Mouse (Mus musculus) c-Kit-positive CD71-positive TER-119-negative erythroid progenitor cells, embryonic 14.5 days (primary cell): ENCODE results near the gene Sh3pxd2b.
A peak's percentile ranks its signal among the peaks of the same experiment; 100 is the strongest.

ENCODE experiments used
- DNase-seq: peaks from one replicate; pipeline ENCODE4 v3.0.0-alpha.2; 2013; ENCODE audit warnings: low read depth

The Sh3pxd2b gene

DNA sequence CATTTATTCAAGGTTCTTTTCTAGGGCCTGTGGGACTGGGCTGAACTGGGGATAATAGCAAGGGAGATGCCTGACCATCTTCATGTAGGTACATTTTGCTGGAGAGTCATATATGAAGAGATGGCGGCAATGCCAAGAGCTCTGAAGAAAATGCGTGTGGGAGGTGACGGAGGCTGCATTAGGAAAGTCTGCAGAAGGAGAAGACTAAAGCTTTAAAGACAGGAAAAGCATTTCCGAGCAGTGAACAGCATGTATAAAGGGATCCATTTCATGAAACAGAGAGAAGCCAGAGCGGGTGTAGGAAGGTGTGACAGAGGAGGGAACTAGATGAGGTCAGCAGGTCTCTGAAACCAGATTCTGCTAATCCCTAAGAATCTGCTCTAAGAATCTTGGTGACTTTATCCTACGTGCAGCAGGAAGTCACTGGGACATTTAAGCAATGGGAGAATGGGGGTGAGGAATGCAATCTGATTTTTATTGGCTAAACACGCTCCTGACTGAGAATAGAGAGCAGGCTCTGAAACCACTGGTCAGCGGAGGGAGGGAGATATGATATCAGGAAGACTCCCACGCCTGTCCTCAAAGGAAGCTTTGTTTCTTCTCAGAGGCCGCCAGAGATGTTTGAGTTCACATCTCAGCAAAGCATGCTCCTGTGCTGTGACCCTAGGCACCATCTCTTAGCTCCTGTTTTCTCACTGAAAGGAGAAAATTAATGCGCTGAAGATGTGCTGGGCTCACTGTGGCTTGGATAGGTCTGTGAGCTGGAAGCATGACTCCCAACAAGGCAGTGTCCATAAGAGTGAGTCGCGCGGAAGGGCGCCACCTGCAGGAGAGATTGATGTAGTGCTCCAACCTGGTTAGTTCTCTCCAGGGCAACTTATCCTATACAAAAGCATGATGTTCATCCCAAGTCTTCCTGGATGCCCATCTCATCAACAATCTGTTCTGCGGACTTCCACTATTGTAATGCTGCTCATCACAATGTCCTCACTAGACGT is 6.8 kb upstream of the Sh3pxd2b start:
- peak; percentile 38 for DNase-seq

GRCm38 (mm10) chr11:32342770-32343191 is 4.8 kb upstream of the Sh3pxd2b start:
- peak; percentile 13 for DNase-seq

DNA sequence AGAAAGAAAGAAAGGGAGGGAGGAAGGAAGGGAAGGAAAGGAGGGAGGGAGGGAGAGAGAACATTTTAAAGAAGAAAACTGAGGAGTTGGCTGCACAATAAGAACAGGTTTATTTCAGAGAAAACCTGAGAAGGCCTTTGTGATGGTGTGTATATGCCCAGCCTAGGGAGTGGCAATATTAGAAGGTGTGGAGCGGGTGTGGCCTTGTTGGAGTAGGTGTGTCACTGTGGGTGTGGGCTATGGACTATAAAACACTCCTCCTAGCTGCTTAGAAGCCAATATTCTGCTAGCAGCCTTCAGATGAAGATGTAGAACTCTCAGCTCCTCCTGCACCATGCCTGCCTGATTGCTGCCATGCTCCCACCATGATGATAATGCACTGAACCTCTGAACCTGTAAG is 4.3 kb upstream of the Sh3pxd2b start:
- no peak for DNase-seq

- DNase-seq: no peak
Observed at GRCm38 (mm10) chr11:32345504-32346297, 1.9 kb upstream of the Sh3pxd2b start.

- DNase-seq: no peak
Observed at GRCm38 (mm10) chr11:32347264-32347606, 385 bp upstream of the Sh3pxd2b start.

DNA sequence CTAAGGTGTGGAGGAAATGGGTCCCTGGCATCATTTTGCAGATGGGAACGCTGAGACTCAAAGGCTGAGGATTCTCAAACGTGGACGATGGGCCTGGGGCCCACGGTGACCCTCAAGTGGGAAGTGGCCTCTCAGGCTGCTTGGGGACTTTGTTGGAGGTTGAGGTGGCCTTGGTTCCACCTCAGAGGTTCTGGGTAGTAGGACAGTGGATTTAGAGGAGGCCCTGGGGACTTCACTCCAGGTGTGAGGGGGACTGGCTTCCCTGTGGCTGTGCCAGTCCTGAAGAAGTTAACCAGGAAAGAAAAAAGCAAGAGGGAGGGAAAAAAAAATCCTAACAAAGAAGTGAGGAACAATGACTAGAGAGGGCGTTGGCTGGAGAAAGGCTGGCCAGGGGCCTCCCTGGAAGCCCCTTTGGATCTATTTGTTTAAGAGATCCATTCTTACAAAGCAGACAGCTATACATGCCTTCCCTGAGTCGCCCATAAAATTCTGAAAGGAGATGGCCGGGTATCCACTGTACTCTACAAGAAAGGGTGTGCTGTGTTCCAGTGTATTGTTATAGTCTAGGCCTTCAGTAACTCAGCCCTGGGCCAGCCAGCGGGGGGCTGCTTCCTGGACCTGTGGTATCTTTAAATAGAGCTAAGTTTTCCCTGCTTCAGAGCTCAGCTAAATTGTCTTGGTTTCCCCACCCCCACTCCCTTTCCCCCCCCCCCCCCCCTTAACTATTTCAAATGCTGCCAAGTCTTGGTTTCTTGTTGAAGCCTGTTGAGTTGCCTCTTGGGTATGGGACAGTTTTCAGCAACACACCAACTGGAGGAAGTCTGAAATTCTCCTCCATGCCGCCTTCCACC is 1.0 kb downstream of the Sh3pxd2b start:
- DNase-seq: no peak

DNA sequence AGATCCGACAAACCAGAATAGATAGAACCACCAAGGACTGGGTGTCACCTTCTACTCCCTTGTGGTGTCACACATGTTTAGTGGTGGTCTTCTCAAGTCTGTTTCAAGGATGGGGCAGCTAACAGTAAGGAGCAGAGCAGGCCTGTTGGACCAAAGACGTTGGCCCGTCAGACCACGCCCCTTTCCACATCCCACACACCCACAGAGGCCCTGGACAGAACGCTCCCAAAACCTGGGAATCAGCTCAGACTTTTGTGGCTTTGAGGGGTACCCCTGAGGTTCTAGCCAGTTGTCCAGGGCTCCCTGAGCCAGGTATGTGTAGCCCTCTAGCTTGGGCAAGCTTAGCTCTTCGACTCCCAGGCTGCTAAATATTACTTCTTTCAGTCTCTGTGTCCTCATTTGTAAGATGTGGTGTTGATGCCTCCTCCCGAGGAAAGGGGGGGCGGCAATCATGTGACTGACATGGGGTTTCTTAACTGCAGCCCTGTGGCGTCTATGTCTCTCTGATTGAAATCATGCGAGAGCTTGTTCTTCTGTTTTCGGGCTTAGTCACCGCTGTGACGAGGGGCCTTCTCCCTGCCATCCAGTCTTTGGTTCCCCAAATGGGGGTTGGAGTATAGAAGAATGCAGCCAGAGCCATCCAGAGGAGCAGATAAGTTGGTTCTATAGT is 1.8 kb downstream of the Sh3pxd2b start:
- no peak for DNase-seq

DNA sequence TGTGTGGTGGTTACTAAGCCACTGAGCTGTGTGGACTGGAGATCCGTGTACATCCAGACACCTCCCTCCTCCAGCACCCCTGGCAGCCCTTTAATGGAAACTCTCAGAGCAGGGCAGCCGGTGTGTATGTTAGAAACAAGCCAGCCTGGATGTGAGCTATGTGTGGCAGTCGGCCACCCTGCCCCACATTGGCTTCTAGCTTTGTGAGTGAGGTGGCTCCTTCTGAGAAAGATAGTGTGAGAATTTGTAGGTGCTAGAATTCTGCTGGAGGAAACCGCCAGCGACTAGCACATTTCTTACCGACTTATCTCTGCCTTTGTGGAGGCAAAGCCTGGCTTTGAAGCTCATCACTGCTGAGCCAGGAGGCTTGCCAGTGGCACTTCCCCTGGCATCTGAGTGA is 5.3 kb downstream of the Sh3pxd2b start:
- no peak for DNase-seq

DNA sequence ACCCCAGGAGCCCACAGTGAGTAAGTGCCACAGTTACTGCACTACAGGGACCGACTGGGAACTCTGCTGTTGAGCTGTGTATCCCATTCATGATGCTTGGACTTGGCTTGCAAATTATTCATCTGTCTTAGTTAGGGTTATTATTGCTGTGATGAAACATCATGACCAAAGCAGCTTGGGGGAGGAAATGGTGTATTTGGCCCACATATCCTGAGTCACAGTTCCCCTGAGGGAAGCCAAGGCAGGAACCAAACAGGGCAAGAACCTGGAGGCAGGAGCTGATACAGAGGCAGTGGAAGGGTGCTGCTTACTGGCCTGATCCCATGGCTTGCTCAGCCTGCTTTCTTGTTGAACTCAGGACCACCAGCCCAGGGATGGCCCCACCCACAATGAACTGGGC is 7.8 kb downstream of the Sh3pxd2b start:
- no peak for DNase-seq

- no peak for DNase-seq
Observed at GRCm38 (mm10) chr11:32357686-32358085, 10.1 kb downstream of the Sh3pxd2b start.

DNA sequence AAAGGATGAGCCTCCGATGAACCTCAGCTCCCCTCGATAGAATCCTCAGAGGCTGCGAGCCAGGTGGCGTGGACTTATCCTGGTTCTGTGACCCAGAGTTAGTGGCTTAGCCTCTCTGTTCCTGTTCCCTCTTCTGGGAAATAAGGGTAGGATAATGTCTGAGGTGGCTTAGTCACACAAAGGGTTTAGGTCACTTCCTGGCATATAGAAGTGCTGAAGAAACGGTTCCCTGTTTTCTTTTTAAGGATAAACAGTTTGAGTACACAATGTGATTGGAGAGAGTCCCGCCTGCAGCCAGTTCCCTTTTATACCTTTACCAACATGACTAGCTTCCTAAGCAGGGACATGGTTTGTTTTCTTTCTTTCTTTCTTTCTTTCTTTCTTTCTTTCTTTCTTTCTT is 10.8 kb downstream of the Sh3pxd2b start:
- DNase-seq: no peak

DNA sequence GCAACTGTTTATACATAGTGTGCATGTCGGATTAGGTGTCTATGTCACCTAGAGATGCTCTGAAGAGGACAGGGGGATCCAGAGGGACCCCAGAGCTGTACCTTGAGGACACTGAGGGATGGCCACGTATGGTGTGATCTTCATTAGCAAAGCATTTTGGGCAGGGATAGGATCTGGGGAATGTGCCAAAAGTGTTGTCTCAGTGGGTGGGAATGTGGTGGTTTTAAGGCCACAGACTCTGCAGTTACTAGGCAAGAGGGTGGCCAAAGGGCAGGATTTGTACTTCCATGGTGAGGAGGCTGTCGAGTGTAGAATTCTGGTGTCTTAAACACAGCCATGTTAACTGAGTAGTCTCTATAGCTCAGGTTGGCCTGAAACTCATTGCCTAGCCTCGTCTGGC is 11.9 kb downstream of the Sh3pxd2b start:
- no peak for DNase-seq

DNA sequence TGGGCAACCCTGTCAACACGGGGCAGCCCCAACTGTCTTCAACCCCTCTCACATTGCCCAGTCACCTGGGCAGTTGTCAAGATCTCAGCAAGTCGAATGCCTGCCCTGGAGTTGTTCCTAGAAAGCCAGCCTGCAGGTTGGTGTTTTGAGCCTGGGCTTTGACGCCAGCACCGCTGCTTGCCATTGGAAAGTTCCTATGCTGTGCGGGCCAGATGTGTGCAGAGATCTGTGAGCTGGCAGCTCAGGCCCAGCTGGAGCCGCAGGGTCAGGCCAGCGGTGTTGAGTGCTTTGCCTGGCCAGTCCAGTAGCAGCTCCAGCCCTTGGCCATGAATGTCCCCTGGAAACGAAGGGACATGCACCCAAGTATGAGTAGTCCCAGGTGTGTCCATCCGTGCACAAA is 14.2 kb downstream of the Sh3pxd2b start:
- no peak for DNase-seq

DNA sequence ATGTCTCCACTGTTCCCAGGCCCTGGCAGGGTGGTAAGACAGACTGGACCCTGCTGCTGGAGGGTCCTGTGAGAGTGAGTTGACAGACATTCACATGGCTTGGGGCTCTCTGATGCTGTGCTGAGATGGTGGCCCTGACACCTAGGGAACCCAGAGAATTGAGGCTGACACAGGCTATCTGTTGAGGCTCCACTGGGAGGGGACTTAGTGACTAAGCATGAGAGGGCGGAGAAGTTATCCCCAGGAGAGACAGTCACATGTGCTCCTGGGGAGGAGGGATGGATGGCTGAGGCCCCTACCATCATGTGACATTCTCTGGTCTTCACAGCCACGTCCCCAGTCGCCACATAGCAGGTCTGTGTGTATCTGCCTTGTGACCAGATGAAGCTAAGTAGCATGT is 15.6 kb downstream of the Sh3pxd2b start:
- no peak for DNase-seq

GRCm38 (mm10) chr11:32363610-32364220 is 16.1 kb downstream of the Sh3pxd2b start:
- no peak for DNase-seq

GRCm38 (mm10) chr11:32364375-32364774 is 16.8 kb downstream of the Sh3pxd2b start:
- no peak for DNase-seq

DNA sequence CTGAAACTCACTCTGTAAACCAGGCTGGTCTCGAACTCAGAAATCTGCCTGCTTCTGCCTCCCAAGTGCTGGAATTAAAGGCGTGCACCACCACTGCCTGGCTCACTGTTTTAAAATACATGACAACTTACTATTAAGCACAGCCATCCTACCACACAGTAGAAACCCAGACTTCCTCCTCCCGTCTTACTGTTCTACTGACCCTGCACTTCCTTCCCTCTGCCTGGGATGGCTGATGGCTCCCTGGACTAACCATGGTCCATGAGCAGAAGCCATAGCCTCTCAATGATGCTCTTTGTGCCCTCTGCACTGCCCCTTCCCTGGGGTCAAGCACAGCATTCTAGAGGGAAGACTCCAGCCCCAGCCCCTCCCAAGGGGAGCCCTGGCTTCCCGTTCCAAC is 17.9 kb downstream of the Sh3pxd2b start:
- DNase-seq: no peak

GRCm38 (mm10) chr11:32367056-32367455 is 19.4 kb downstream of the Sh3pxd2b start:
- no peak for DNase-seq

- no peak for DNase-seq
Observed at GRCm38 (mm10) chr11:32368986-32369385, 21.4 kb downstream of the Sh3pxd2b start.

- DNase-seq: no peak
Observed at GRCm38 (mm10) chr11:32370881-32371280, 23.3 kb downstream of the Sh3pxd2b start.
